Mouse (Mus musculus) C2C12 (cell line): ENCODE measurements at regions not wholly inside any gene's neighbourhood (a gene's known extent, or its start where the extent isn't known, plus 50 kb on each side); places are given as distances from the start of the nearest gene placed in this dataset.

Source experiments
- H3K27me3 ChIP-seq: one replicate; pipeline ENCODE4 v1.6.1; 2011; ENCODE audit not compliant: control insufficient read depth, insufficient read depth, insufficient read length
- H3K36me3 ChIP-seq: one replicate; pipeline ENCODE4 v1.6.1; 2011; ENCODE audit not compliant: control insufficient read depth, insufficient read depth
- H3K4me3 ChIP-seq: one replicate; pipeline ENCODE4 v1.5.1; 2011; ENCODE audit warnings: mild to moderate bottlenecking, control low read depth; ENCODE audit not compliant: poor library complexity, insufficient read depth, severe bottlenecking
- H3K79me2 ChIP-seq: one replicate; pipeline ENCODE4 v1.6.1; 2011; ENCODE audit not compliant: control insufficient read depth, insufficient read depth
- H3K79me3 ChIP-seq: one replicate; pipeline ENCODE4 v1.6.1; 2011; ENCODE audit warnings: low read depth, control low read depth
- H3ac ChIP-seq: one replicate; pipeline ENCODE3; 2011; ENCODE audit warnings: low read depth; ENCODE audit not compliant: control insufficient read depth, insufficient read length
- CEBPB ChIP-seq: IDR thresholded peaks from one replicate; pipeline ENCODE4 v1.6.1; 2011; ENCODE audit warnings: low read depth, mild to moderate bottlenecking, control low read depth, moderate library complexity
- CTCF ChIP-seq: IDR thresholded peaks from one replicate; pipeline ENCODE4 v1.5.1; 2011; ENCODE audit not compliant: control insufficient read depth, insufficient read depth, insufficient read length
- FOSL1 ChIP-seq: IDR thresholded peaks from one replicate; pipeline ENCODE4 v1.8.0; 2011; ENCODE audit warnings: mild to moderate bottlenecking, low read length; ENCODE audit not compliant: poor library complexity, insufficient read depth, severe bottlenecking
- MAX ChIP-seq: IDR thresholded peaks from one replicate; pipeline ENCODE4 v1.6.1; 2011; ENCODE audit warnings: mild to moderate bottlenecking, control low read depth
- MYOD1 ChIP-seq: IDR thresholded peaks from one replicate; pipeline ENCODE4 v1.6.1; 2011; ENCODE audit warnings: low read depth; ENCODE audit not compliant: control insufficient read depth, insufficient read length
- MYOG ChIP-seq: IDR thresholded peaks from one replicate; pipeline ENCODE4 v1.6.1; 2011; ENCODE audit not compliant: control insufficient read depth, insufficient read length; ENCODE audit errors: extremely low read depth
- USF1 ChIP-seq: IDR thresholded peaks from one replicate; pipeline ENCODE4 v1.6.1; 2011; ENCODE audit warnings: low read depth, mild to moderate bottlenecking, control low read depth, moderate library complexity

DNA sequence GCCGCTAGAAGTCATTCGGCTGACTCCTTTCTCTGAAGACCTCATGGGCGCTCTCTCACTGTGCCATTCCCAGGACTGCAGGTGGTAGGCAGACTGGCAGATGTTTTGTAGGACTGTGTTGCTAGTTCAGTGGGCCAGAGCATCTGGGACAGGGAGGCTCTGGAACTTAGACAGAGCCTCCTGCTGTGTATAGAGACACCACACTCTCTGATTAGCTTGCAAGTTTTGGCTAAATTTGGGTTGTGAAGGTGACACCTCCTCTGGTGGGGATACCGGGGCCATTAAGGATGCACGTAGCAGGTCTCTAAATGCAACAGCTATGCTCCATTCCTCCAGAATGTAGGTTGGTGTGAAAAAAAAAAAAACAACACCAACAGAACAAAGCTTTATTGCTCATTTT is 171.4 kb upstream of the Ppp2r3a start:
- no peak overlapping the region for H3ac ChIP-seq
- H3K27me3 ChIP-seq = no peaks in the 10 kb centered on the region
- TF ChIP-seq MYOG (no peak), USF1 (no peak), FOSL1 (no peak), CEBPB (no peak), CTCF (no peak)
- H3K4me3 ChIP-seq = no peak overlapping the region
- H3K36me3 ChIP-seq = no peaks in the 10 kb centered on the region
- H3K79me3 ChIP-seq = no peaks in the 10 kb centered on the region
- no peaks in the 10 kb centered on the region for H3K79me2 ChIP-seq

GRCm38 (mm10) chr9:101422006-101422405 is 170.4 kb upstream of the Ppp2r3a start:
- Histone ChIP-seq H3K79me2 (no peaks in the 10 kb centered on the region), H3K27me3 (no peaks in the 10 kb centered on the region), H3ac (no peak overlapping the region), H3K4me3 (no peak overlapping the region), H3K79me3 (no peaks in the 10 kb centered on the region), H3K36me3 (no peaks in the 10 kb centered on the region)
- no peak for TF ChIP-seq MYOG
- no peak for TF ChIP-seq MYOD1
- no peak for TF ChIP-seq MAX
- no peak for TF ChIP-seq CTCF
- TF ChIP-seq CEBPB = no peak
- TF ChIP-seq USF1 = no peak
- no peak for TF ChIP-seq FOSL1

DNA sequence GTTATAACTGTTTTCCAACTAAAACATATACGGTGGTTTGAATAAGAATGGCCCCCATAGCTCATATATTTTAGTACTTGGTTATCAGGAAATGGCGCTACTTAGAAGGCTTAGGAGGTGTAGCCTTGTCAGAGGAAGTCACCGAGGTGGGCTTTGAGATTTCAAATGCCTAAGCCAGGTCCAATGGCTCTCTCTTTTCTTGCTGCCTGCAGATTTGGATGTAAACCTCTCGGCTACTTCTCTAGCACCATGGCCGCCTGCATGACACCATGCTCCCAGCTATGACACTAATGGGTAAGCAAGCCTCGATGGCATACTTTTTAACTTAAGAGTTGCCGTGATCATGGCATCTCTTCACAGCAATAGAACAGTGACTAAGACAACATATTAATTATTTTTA is 169.5 kb upstream of the Ppp2r3a start:
- no peaks in the 10 kb centered on the region for H3K36me3 ChIP-seq
- no peak for TF ChIP-seq MYOD1
- H3K79me2 ChIP-seq = no peaks in the 10 kb centered on the region
- H3ac ChIP-seq = no peak overlapping the region
- no peak overlapping the region for H3K4me3 ChIP-seq
- no peaks in the 10 kb centered on the region for H3K79me3 ChIP-seq
- no peaks in the 10 kb centered on the region for H3K27me3 ChIP-seq

DNA sequence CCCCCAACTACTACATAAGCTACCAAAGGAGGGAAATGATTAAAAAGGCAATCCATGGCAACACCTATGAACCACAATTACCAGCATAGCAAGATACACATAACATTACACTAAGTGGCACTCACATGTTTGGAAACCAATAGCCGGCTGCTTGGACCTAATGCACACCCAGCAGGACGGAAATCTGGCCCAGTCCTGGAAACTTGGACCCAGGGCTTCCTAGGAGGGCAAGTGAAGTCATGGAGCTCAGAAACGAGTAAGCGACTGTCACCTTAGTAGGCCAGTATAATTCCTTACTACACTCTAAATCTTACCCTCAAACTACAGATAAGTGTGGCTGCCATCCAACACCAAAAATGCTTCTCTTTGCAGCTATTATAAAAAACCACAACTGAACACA is 168.6 kb upstream of the Ppp2r3a start:
- H3K79me3 ChIP-seq = no peaks in the 10 kb centered on the region
- H3K27me3 ChIP-seq = no peaks in the 10 kb centered on the region
- H3K79me2 ChIP-seq = no peaks in the 10 kb centered on the region
- no peak overlapping the region for H3ac ChIP-seq
- no peaks in the 10 kb centered on the region for H3K36me3 ChIP-seq
- H3K4me3 ChIP-seq = no peak overlapping the region
- TF ChIP-seq USF1 = no peak
- no peak for TF ChIP-seq MAX
- no peak for TF ChIP-seq MYOD1
- no peak for TF ChIP-seq MYOG
- TF ChIP-seq CEBPB = no peak

DNA sequence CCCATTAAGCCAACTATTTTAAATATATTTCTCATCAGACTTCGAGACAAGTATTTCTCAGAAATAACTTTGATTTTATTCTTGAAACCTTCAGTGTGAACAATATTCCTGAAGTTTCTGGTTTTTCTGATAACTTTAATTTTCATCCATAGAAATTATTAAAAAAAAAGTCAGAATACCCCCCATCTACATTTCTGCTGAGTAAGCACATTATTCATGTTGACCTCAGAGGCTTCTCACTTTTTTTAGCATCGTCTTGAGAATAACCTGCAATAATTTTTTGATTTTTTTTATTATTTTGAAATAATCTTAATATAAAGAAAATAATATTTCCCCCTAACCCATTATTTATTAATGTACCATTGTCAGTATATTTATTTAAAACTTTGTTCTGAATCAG is 166.1 kb upstream of the Ppp2r3a start:
- H3K36me3 ChIP-seq = no peaks in the 10 kb centered on the region
- H3K79me2 ChIP-seq = no peaks in the 10 kb centered on the region
- no peak overlapping the region for H3ac ChIP-seq
- no peaks in the 10 kb centered on the region for H3K27me3 ChIP-seq
- H3K4me3 ChIP-seq = no peak overlapping the region
- TF ChIP-seq CTCF (no peak), MYOD1 (no peak), MYOG (no peak), MAX (no peak), CEBPB (no peak), USF1 (no peak), FOSL1 (no peak)
- no peaks in the 10 kb centered on the region for H3K79me3 ChIP-seq

DNA sequence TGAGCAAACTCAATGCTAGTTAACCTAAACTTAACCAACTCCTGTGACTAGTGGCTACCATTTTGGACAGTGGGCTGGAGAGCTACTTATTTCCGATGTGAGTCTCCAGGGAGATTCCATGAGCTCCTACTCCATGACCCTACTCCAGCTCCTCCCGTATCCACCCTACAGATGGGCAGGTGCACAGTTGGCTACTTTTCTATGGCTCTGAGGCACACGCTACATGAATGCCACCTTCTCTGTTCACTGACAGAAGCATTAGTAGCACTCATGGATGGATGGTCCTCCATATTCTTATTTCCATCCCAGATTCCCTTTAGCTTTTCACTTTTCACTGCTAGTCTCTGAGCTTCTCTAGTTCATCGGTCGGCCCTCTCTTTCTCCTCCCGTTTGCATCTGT is 164.7 kb upstream of the Ppp2r3a start:
- no peaks in the 10 kb centered on the region for H3K79me2 ChIP-seq
- H3K79me3 ChIP-seq = no peaks in the 10 kb centered on the region
- no peaks in the 10 kb centered on the region for H3K27me3 ChIP-seq
- no peaks in the 10 kb centered on the region for H3K36me3 ChIP-seq
- TF ChIP-seq MYOD1 (no peak), MAX (no peak), MYOG (no peak), USF1 (no peak), CTCF (no peak), FOSL1 (no peak), CEBPB (no peak)
- no peak overlapping the region for H3ac ChIP-seq
- no peak overlapping the region for H3K4me3 ChIP-seq

- no peaks in the 10 kb centered on the region for H3K36me3 ChIP-seq
- H3K4me3 ChIP-seq = no peak overlapping the region
- H3ac ChIP-seq = no peak overlapping the region
- H3K27me3 ChIP-seq = no peaks in the 10 kb centered on the region
- no peaks in the 10 kb centered on the region for H3K79me3 ChIP-seq
- no peaks in the 10 kb centered on the region for H3K79me2 ChIP-seq
- TF ChIP-seq FOSL1 = no peak
- no peak for TF ChIP-seq USF1
- no peak for TF ChIP-seq MAX
- TF ChIP-seq CEBPB = no peak
- no peak for TF ChIP-seq MYOD1
- no peak for TF ChIP-seq MYOG
- no peak for TF ChIP-seq CTCF
These were observed 161.6 kb upstream of the Ppp2r3a start for GRCm38 (mm10) chr9:101413071-101413633.
